Mouse (Mus musculus): ENCODE data around the gene Hoxb9.

- TF ChIP-seq CTCF (IDR thresholded peaks at IDR 0.05; ENCODE audit: control insufficient read depth, insufficient read depth, insufficient read length) = no peak
- no peak for TF ChIP-seq MYOD1 (IDR thresholded peaks at IDR 0.05; ENCODE audit: control insufficient read depth, insufficient read length, low read depth)
- TF ChIP-seq MAX (IDR thresholded peaks at IDR 0.05) = no peak
- TF ChIP-seq USF1 (IDR thresholded peaks at IDR 0.05; ENCODE audit: low read depth) = no peak
- no peak for TF ChIP-seq MYOG (IDR thresholded peaks at IDR 0.05; ENCODE audit: control insufficient read depth, extremely low read depth, insufficient read length)
- no peak for TF ChIP-seq CEBPB (IDR thresholded peaks at IDR 0.05; ENCODE audit: low read depth)
Observed at GRCm38 (mm10) chr11:96275896-96276295, 4.6 kb downstream of the Hoxb9 start.

All from C2C12 (cell line).